Mouse (Mus musculus) hindbrain, embryonic 12.5 days (tissue): Measurements from ENCODE around the gene Ms4a6c. TPM values are rescaled to one million over a fixed set of nuclear protein-coding genes. Genes with fewer than 3 reads are reported as not detected.
"Not testable (repeated sequence)": the region's sequence is repeated elsewhere in the genome, so short reads cannot be mapped to it uniquely, and the experiment has no call there.

Experiments used
- ATAC-seq: fragments of 200-750 bp; cut with Nextera tagmentation; 2 replicates; pipeline ENCODE4 v1.8.0; 2017; ENCODE audit warnings: moderate TSS enrichment; ENCODE audit not compliant: low FRiP score
- H3K27ac ChIP-seq: fragments of 300-500 bp; sonication (generic); 2 replicates; pipeline ENCODE4 v1.5.1; 2016; ENCODE audit warnings: mild to moderate bottlenecking
- H3K27me3 ChIP-seq: fragments of 300-500 bp; sonication (generic); 2 replicates; pipeline ENCODE4 v1.6.1; 2016; ENCODE audit warnings: mild to moderate bottlenecking
- H3K36me3 ChIP-seq: fragments of 300-500 bp; sonication (generic); 2 replicates; pipeline ENCODE4 v1.6.1; 2016; ENCODE audit warnings: mild to moderate bottlenecking
- H3K4me1 ChIP-seq: fragments of 300-500 bp; sonication (generic); 2 replicates; pipeline ENCODE4 v1.6.1; 2016
- H3K4me2 ChIP-seq: fragments of 300-500 bp; sonication (generic); replicated peaks from 2 replicates; pipeline ENCODE4 v1.6.1; 2016; ENCODE audit warnings: mild to moderate bottlenecking
- H3K4me3 ChIP-seq: fragments of 300-500 bp; sonication (generic); 2 replicates; pipeline ENCODE4 v1.5.1; 2016; ENCODE audit warnings: mild to moderate bottlenecking
- H3K9ac ChIP-seq: fragments of 300-500 bp; sonication (generic); 2 replicates; pipeline ENCODE4 v1.6.1; 2016; ENCODE audit warnings: mild to moderate bottlenecking, moderate library complexity
- H3K9me3 ChIP-seq: fragments of 300-500 bp; sonication (generic); replicated peaks from 2 replicates; pipeline ENCODE4 v1.6.1; 2016; ENCODE audit warnings: mild to moderate bottlenecking
- WGBS: fragments of 180-500 bp; shearing (Covaris S2); methylation state at CpG from one replicate; pipeline ENCODE4 v1.1.7; 2016; 5-methylcytosine and 5-hydroxymethylcytosine counted together
- polyA plus RNA-seq: library from polyadenylated mRNA; unstranded; fragments of >200 nt; fragmentation: Nextera tagmentation; extraction: Ambion mirVana; gene quantifications from 2 replicates; pipeline ENCODE4 v1.2.1, GENCODE M21; 2016

Gene Ms4a6c
- polyA plus RNA-seq, 1 experiment from 2014 or later, result 1.8 TPM

GRCm38 (mm10) chr19:11484388-11484787 lies 15.2 kb downstream of the Ms4a6c start:
- 86% methylated on average over 3 of the region's 3 CpGs for WGBS
- no peaks in the 10 kb centered on the region for H3K27me3 ChIP-seq

GRCm38 (mm10) chr19:11485266-11485665 lies 16.1 kb downstream of the Ms4a6c start:
- ATAC-seq, result no peak
- WGBS, result 93% methylated on average over 3 of the region's 3 CpGs
- no peak overlapping the region for H3K4me2 ChIP-seq
- H3K36me3 ChIP-seq, result no peaks in the 10 kb centered on the region
- H3K27me3 ChIP-seq, result no peaks in the 10 kb centered on the region
- H3K4me3 ChIP-seq, result no peak overlapping the region
- no peaks in the 10 kb centered on the region for H3K4me1 ChIP-seq
- no peak overlapping the region for H3K9ac ChIP-seq
- no peak overlapping the region for H3K27ac ChIP-seq
- H3K9me3 ChIP-seq, result no peaks in the 10 kb centered on the region

More at GRCm38 (mm10) chr19:11484388-11484787, 15.2 kb downstream of the Ms4a6c start:
- H3K4me3 ChIP-seq, result no peak overlapping the region
- no peak overlapping the region for H3K4me2 ChIP-seq
- no peak overlapping the region for H3K9ac ChIP-seq
- no peaks in the 10 kb centered on the region for H3K9me3 ChIP-seq
- H3K36me3 ChIP-seq, result no peaks in the 10 kb centered on the region
- no peak for ATAC-seq
- H3K27ac ChIP-seq, result no peak overlapping the region
- H3K4me1 ChIP-seq, result no peaks in the 10 kb centered on the region

- no peak within 1 kb of the TSS for H3K27ac ChIP-seq
- 83% methylated on average over 2 of the region's 2 CpGs for WGBS
- H3K4me1 ChIP-seq, result no peaks in the 10 kb centered on the region
- H3K9ac ChIP-seq, result no peak within 1 kb of the TSS
- no peak for ATAC-seq
- H3K4me3 ChIP-seq, result no peak within 1 kb of the TSS
- H3K36me3 ChIP-seq, result no peaks in the 10 kb centered on the region
- H3K9me3 ChIP-seq, result no peaks in the 10 kb centered on the region
- no peaks in the 10 kb centered on the region for H3K27me3 ChIP-seq
- H3K4me2 ChIP-seq, result no peak within 1 kb of the TSS
Observed at GRCm38 (mm10) chr19:11485746-11486145, 16.6 kb downstream of the Ms4a6c start, which contains the start of gene Gm8369. Gene Gm8369 (plus strand): TSS chr19:11485938.

GRCm38 (mm10) chr19:11486599-11486998 lies 17.4 kb downstream of the Ms4a6c start:
- H3K9me3 ChIP-seq, result no peaks in the 10 kb centered on the region
- H3K4me1 ChIP-seq, result no peaks in the 10 kb centered on the region
- no peak for ATAC-seq
- H3K4me3 ChIP-seq, result no peak overlapping the region
- 94% methylated on average over 1 of the region's 1 CpGs for WGBS
- H3K36me3 ChIP-seq, result no peaks in the 10 kb centered on the region
- H3K27ac ChIP-seq, result no peak overlapping the region
- H3K9ac ChIP-seq, result no peak overlapping the region
- no peak overlapping the region for H3K4me2 ChIP-seq
- no peaks in the 10 kb centered on the region for H3K27me3 ChIP-seq

GRCm38 (mm10) chr19:11491406-11492189 lies 22.4 kb downstream of the Ms4a6c start:
- ATAC-seq, result no peak
- Histone ChIP-seq H3K9ac (no peak overlapping the region), H3K4me2 (no peak overlapping the region), H3K4me3 (no peak overlapping the region), H3K36me3 (no peaks in the 10 kb centered on the region), H3K27ac (no peak overlapping the region), H3K9me3 (no peaks in the 10 kb centered on the region), H3K27me3 (no peaks in the 10 kb centered on the region), H3K4me1 (no peaks in the 10 kb centered on the region)
- WGBS, result 79% methylated on average over 4 of the region's 4 CpGs

- no peaks in the 10 kb centered on the region for H3K36me3 ChIP-seq
- no peak overlapping the region for H3K4me3 ChIP-seq
- no peaks in the 10 kb centered on the region for H3K9me3 ChIP-seq
- H3K4me2 ChIP-seq, result no peak overlapping the region
- H3K4me1 ChIP-seq, result no peaks in the 10 kb centered on the region
- H3K9ac ChIP-seq, result no peak overlapping the region
- H3K27ac ChIP-seq, result no peak overlapping the region
- no peak for ATAC-seq
- 83% methylated on average over 1 of the region's 1 CpGs for WGBS
- no peaks in the 10 kb centered on the region for H3K27me3 ChIP-seq
Observed at GRCm38 (mm10) chr19:11492671-11493070, 23.5 kb downstream of the Ms4a6c start.

GRCm38 (mm10) chr19:11494519-11494918 lies 25.4 kb downstream of the Ms4a6c start:
- Histone ChIP-seq H3K4me3 (no peak overlapping the region), H3K36me3 (no peaks in the 10 kb centered on the region), H3K9me3 (no peaks in the 10 kb centered on the region), H3K27ac (no peak overlapping the region), H3K4me2 (no peak overlapping the region), H3K9ac (no peak overlapping the region), H3K4me1 (no peaks in the 10 kb centered on the region), H3K27me3 (no peaks in the 10 kb centered on the region)
- 89% methylated on average over 3 of the region's 3 CpGs for WGBS
- no peak for ATAC-seq

GRCm38 (mm10) chr19:11496361-11496760 lies 27.2 kb downstream of the Ms4a6c start:
- H3K9me3 ChIP-seq, result no peaks in the 10 kb centered on the region
- WGBS, result 84% methylated on average over 6 of the region's 6 CpGs
- ATAC-seq, result no peak
- no peak overlapping the region for H3K27ac ChIP-seq
- no peak overlapping the region for H3K4me2 ChIP-seq
- H3K27me3 ChIP-seq, result no peaks in the 10 kb centered on the region
- no peaks in the 10 kb centered on the region for H3K36me3 ChIP-seq
- H3K4me1 ChIP-seq, result no peaks in the 10 kb centered on the region
- no peak overlapping the region for H3K4me3 ChIP-seq
- no peak overlapping the region for H3K9ac ChIP-seq

GRCm38 (mm10) chr19:11497300-11497699 lies 28.1 kb downstream of the Ms4a6c start:
- H3K36me3 ChIP-seq, H3K27ac ChIP-seq, H3K4me3 ChIP-seq, H3K4me1 ChIP-seq, H3K9me3 ChIP-seq, ATAC-seq, H3K27me3 ChIP-seq, H3K4me2 ChIP-seq, H3K9ac ChIP-seq: not testable (repeated sequence)
- WGBS, result 88% methylated on average over 1 of the region's 1 CpGs

GRCm38 (mm10) chr19:11500796-11501195 lies 31.6 kb downstream of the Ms4a6c start:
- Histone ChIP-seq H3K4me1 (no peaks in the 10 kb centered on the region), H3K36me3 (no peaks in the 10 kb centered on the region), H3K4me2 (no peak overlapping the region), H3K9ac (no peak overlapping the region), H3K9me3 (no peaks in the 10 kb centered on the region), H3K4me3 (no peak overlapping the region), H3K27me3 (no peaks in the 10 kb centered on the region), H3K27ac (no peak overlapping the region)
- ATAC-seq, result no peak
- 88% methylated on average over 1 of the region's 1 CpGs for WGBS

GRCm38 (mm10) chr19:11501326-11501725 lies 32.2 kb downstream of the Ms4a6c start:
- WGBS, result 90% methylated on average over 4 of the region's 4 CpGs

GRCm38 (mm10) chr19:11504857-11505256 lies 35.7 kb downstream of the Ms4a6c start:
- Histone ChIP-seq H3K27me3 (no peaks in the 10 kb centered on the region), H3K4me3 (no peak overlapping the region), H3K27ac (no peak overlapping the region), H3K9me3 (no peaks in the 10 kb centered on the region), H3K9ac (no peak overlapping the region), H3K36me3 (no peaks in the 10 kb centered on the region), H3K4me1 (no peaks in the 10 kb centered on the region), H3K4me2 (no peak overlapping the region)
- 81% methylated on average over 1 of the region's 1 CpGs for WGBS
- no peak for ATAC-seq

More at GRCm38 (mm10) chr19:11501326-11501725, 32.2 kb downstream of the Ms4a6c start:
- no peak for ATAC-seq
- Histone ChIP-seq H3K36me3 (no peaks in the 10 kb centered on the region), H3K27ac (no peak overlapping the region), H3K27me3 (no peaks in the 10 kb centered on the region), H3K9ac (no peak overlapping the region), H3K4me3 (no peak overlapping the region), H3K4me2 (no peak overlapping the region), H3K9me3 (no peaks in the 10 kb centered on the region), H3K4me1 (no peaks in the 10 kb centered on the region)

- Histone ChIP-seq H3K4me3 (no peak overlapping the region), H3K27me3 (no peaks in the 10 kb centered on the region), H3K9ac (no peak overlapping the region), H3K9me3 (no peaks in the 10 kb centered on the region), H3K27ac (no peak overlapping the region), H3K36me3 (no peaks in the 10 kb centered on the region), H3K4me1 (no peaks in the 10 kb centered on the region), H3K4me2 (no peak overlapping the region)
- whole genome bisulfite sequencing, result 65% methylated on average over 1 of the region's 1 CpGs
- ATAC-seq, result no peak
Observed at GRCm38 (mm10) chr19:11513458-11513857, 44.3 kb downstream of the Ms4a6c start.
